Mouse (Mus musculus): ENCODE data around the gene Olfr1301.

Olfr1301 gene

GRCm38 (mm10) chr2:111750706-111751105 is at the start of gene Olfr1301:
TSS of gene Olfr1301 (plus strand) at chr2:111751006.
- no peak for DNase-seq (ENCODE audit: inconsistent age in 2 of 2, low spot score in 1 of 2)

- DNase-seq (ENCODE audit: inconsistent age in 2 of 2, low spot score in 1 of 2): no peak
These were observed 24.1 kb upstream of the Olfr1301 start for GRCm38 (mm10) chr2:111726739-111727138.

GRCm38 (mm10) chr2:111777129-111777528 is 26.3 kb downstream of the Olfr1301 start, which contains the start of gene Olfr1302:
TSS of gene Olfr1302 (plus strand) at chr2:111777429.
- DNase-seq (ENCODE audit: inconsistent age in 2 of 2, low spot score in 1 of 2): no peak
